23 mouse cellular contexts compared by ENCODE assay signal in the genomic region with DNA sequence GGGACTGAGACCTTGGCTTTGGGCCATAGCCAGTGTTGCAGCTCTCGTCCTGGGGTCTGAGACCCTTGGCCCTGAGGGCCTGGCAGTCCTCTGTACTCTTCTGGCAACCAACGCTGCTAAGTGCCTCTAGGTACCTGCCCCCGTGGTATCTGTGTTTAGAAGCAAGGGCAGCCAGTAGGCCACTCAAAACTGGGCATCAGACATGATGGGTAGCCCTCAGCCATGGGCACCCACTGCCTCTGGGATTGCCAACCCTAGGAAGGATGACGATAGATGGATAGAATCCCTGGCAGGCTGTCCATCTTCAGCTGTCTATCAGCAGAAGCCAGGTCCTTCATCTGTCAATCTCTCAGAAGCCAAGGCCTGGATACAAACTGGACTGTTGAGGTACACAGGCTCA.
DNase-seq lines count a peak whose midpoint lies in the region; ATAC-seq lines count a peak whose summit lies in the region.
"Had no signal": no experiment of that assay in that cellular context is flagged by ENCODE, and none has a peak within 500 bp of the region (broad histone marks: within the 10 kb centered on the region; RNA-seq: fewer than 3 reads in every experiment).

No protein-coding gene starts in this region.

- H3K27me3 ChIP-seq in heart, embryonic 12.5 days (replicated peaks), result peaks cover 95% of the 10 kb centered on the region
- H3K27me3 ChIP-seq: intestine, embryonic 15.5 days had no signal

- peak; percentile 30 to 38 for DNase-seq in cerebellum, postnatal 10 days
- peak; percentile 25 to 54 for DNase-seq in heart, adult 18-20 months
- DNase-seq in heart, postnatal 25 days (ENCODE audit: low spot score), result no peak
- no peak for DNase-seq in layer of hippocampus, postnatal 36 days
- DNase-seq: adrenal gland, adult 8-10 months; adrenal gland, postnatal 25 days; cerebellum, adult 18-20 months; cerebellum, adult 9-10 months; cerebellum, postnatal 25 days; forebrain, postnatal 0 days; gastrocnemius, adult 2 months; gastrocnemius, postnatal 14 days had no signal

- WGBS in heart, embryonic 12.5 days, result 88% methylated on average over 4 of the region's 4 CpGs

- H3K9ac ChIP-seq in heart, embryonic 12.5 days, result no peak overlapping the region
- H3K9ac ChIP-seq: forebrain, postnatal 0 days; heart, embryonic 15.5 days; hindbrain, embryonic 13.5 days; intestine, embryonic 15.5 days had no signal

- H3K4me2 ChIP-seq in heart, embryonic 12.5 days, result 0 out of 2 replicates have a peak overlapping the region, but pooled peaks have one; percentile 5
- H3K4me2 ChIP-seq: heart, embryonic 15.5 days; hindbrain, embryonic 13.5 days; intestine, embryonic 15.5 days had no signal

- no peaks in the 10 kb centered on the region for H3K9me3 ChIP-seq in heart, embryonic 12.5 days (replicated peaks)
- H3K9me3 ChIP-seq: forebrain, embryonic 10.5 days; heart, embryonic 15.5 days; hindbrain, embryonic 10.5 days; hindbrain, embryonic 13.5 days; intestine, embryonic 15.5 days had no signal

- peaks cover 23% of the 10 kb centered on the region for H3K4me1 ChIP-seq in heart, embryonic 12.5 days (replicated peaks)

- intact Hi-C loops in heart, postnatal 25 days (cut with DNase I), result no loop called here

- no peak overlapping the region for H3K4me3 ChIP-seq in heart, embryonic 12.5 days
- H3K4me3 ChIP-seq: forebrain, embryonic 10.5 days; gastrocnemius, adult 2 months; heart, adult 2 months; heart, embryonic 15.5 days; hindbrain, embryonic 10.5 days; hindbrain, embryonic 13.5 days; intestine, embryonic 15.5 days had no signal

- ATAC-seq in cerebellum, adult (ENCODE audit: insufficient number of reproducible peaks, low FRiP score, low TSS enrichment), result no peak
- no peak for ATAC-seq in heart, embryonic 12.5 days (ENCODE audit: insufficient number of reproducible peaks, low FRiP score)
- ATAC-seq: activated CD4-positive, CD25-positive, alpha-beta regulatory T cell, adult 4 months; forebrain, embryonic 14.5 days; forebrain, postnatal 0 days; hindbrain, embryonic 16.5 days had no signal

- H3K36me3 ChIP-seq in heart, embryonic 12.5 days, result no peaks in the 10 kb centered on the region
- H3K36me3 ChIP-seq: forebrain, embryonic 10.5 days; heart, embryonic 15.5 days; hindbrain, embryonic 10.5 days; hindbrain, embryonic 13.5 days; intestine, embryonic 15.5 days had no signal

- H3K27ac ChIP-seq in heart, embryonic 12.5 days (ENCODE audit: poor library complexity, severe bottlenecking), result no peak overlapping the region
- H3K27ac ChIP-seq: forebrain, embryonic 10.5 days; gastrocnemius, adult 2 months; heart, adult 2 months; heart, embryonic 15.5 days; hindbrain, embryonic 10.5 days; hindbrain, embryonic 13.5 days; intestine, embryonic 15.5 days had no signal

Comparison
In these comparisons a context has a peak if more than half of its experiments do, and no peak if none do; other contexts are left out.
1. DNase-seq: peak in cerebellum, postnatal 10 days (2 of 2) and heart, adult 18-20 months (2 of 2); none in heart, postnatal 25 days (single experiment) and layer of hippocampus, postnatal 36 days (0 of 2).